Mouse (Mus musculus) forebrain, embryonic 11.5 days (tissue): Measurements from ENCODE around the gene Plb1. TPM values are rescaled to one million over a fixed set of nuclear protein-coding genes. Genes with fewer than 3 reads are reported as not detected.

Source experiments
- ATAC-seq: fragments of 200-750 bp; cut with Nextera tagmentation; replicated peaks from 2 replicates; pipeline ENCODE4 v1.8.0; 2017; ENCODE audit warnings: moderate TSS enrichment; ENCODE audit not compliant: low FRiP score
- DNase-seq: peaks from one replicate; pipeline ENCODE4 v3.0.0-alpha.2; 2017; ENCODE audit warnings: low spot score
- H3K27ac ChIP-seq: fragments of 300-500 bp; sonication (generic); 2 replicates; pipeline ENCODE4 v1.5.1; 2014; ENCODE audit warnings: low read depth, low read length
- H3K27me3 ChIP-seq: fragments of 300-500 bp; sonication (generic); 2 replicates; pipeline ENCODE4 v1.6.1; 2014; ENCODE audit warnings: mild to moderate bottlenecking, low read length, mixed read lengths; ENCODE audit not compliant: control insufficient read depth, insufficient read depth
- H3K36me3 ChIP-seq: fragments of 300-500 bp; sonication (generic); 2 replicates; pipeline ENCODE4 v1.6.1; 2014; ENCODE audit warnings: mild to moderate bottlenecking, low read length, moderate library complexity, mixed read lengths; ENCODE audit not compliant: control insufficient read depth, insufficient read depth
- H3K4me1 ChIP-seq: fragments of 300-500 bp; sonication (generic); replicated peaks from 2 replicates; pipeline ENCODE4 v1.6.1; 2014; ENCODE audit warnings: low read length, mixed read lengths; ENCODE audit not compliant: control insufficient read depth, insufficient read depth
- H3K4me2 ChIP-seq: fragments of 300-500 bp; sonication (generic); 2 replicates; pipeline ENCODE4 v1.6.1; 2014; ENCODE audit warnings: low read depth, mild to moderate bottlenecking, low read length, moderate library complexity, mixed read lengths; ENCODE audit not compliant: severe bottlenecking
- H3K4me3 ChIP-seq: fragments of 300-500 bp; sonication (generic); 2 replicates; pipeline ENCODE4 v1.5.1; 2014; ENCODE audit warnings: low read depth, low read length
- H3K9ac ChIP-seq: fragments of 300-500 bp; sonication (generic); 2 replicates; pipeline ENCODE4 v1.6.1; 2014; ENCODE audit warnings: low read length
- H3K9me3 ChIP-seq: fragments of 300-500 bp; sonication (generic); 2 replicates; pipeline ENCODE4 v1.6.1; 2016; ENCODE audit warnings: low read length, mixed read lengths; ENCODE audit not compliant: control insufficient read depth
- WGBS: fragments of 180-500 bp; shearing (Covaris S2); extraction: QIAGEN DNeasy Blood & Tissue Kit; methylation state at CpG from one replicate; pipeline ENCODE4 v1.1.7; 2014; 5-methylcytosine and 5-hydroxymethylcytosine counted together
- polyA plus RNA-seq: library from polyadenylated mRNA; unstranded; fragments of >200 nt; fragmentation: Nextera tagmentation; extraction: Ambion mirVana; gene quantifications from 2 replicates; pipeline ENCODE4 v1.2.1, GENCODE M21; 2014

Gene Plb1
- polyA plus RNA-seq, 1 experiment from 2014 or later = 0.24 TPM

DNA sequence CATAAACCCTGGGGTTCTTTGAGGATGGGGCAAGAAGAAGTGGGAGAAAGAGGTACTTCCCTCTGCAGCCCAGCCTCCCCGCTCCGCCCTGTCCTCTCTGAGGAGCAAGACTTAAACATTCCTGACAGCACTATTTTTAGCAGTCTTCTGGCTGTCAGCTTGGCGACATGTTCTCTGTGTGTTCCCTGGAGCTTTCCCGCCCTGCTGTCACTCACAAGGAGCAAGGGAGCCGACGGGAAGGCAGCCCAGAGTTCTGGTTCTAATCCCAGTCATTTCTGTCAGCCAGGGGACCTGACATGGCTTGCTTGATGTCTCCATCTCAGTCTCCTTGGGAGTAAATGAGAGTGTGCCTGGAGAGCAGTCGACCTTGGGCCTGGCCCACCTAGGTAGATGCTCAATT lies 40.0 kb downstream of the Plb1 start:
- no peaks in the 10 kb centered on the region for H3K9me3 ChIP-seq
- no peaks in the 10 kb centered on the region for H3K27me3 ChIP-seq
- no peaks in the 10 kb centered on the region for H3K4me1 ChIP-seq
- no peak for ATAC-seq
- WGBS = 59% methylated on average over 7 of the region's 7 CpGs
- H3K9ac ChIP-seq = no peak overlapping the region
- no peak overlapping the region for H3K27ac ChIP-seq
- no peaks in the 10 kb centered on the region for H3K36me3 ChIP-seq
- H3K4me3 ChIP-seq = no peak overlapping the region
- no peak for DNase-seq
- no peak overlapping the region for H3K4me2 ChIP-seq

DNA sequence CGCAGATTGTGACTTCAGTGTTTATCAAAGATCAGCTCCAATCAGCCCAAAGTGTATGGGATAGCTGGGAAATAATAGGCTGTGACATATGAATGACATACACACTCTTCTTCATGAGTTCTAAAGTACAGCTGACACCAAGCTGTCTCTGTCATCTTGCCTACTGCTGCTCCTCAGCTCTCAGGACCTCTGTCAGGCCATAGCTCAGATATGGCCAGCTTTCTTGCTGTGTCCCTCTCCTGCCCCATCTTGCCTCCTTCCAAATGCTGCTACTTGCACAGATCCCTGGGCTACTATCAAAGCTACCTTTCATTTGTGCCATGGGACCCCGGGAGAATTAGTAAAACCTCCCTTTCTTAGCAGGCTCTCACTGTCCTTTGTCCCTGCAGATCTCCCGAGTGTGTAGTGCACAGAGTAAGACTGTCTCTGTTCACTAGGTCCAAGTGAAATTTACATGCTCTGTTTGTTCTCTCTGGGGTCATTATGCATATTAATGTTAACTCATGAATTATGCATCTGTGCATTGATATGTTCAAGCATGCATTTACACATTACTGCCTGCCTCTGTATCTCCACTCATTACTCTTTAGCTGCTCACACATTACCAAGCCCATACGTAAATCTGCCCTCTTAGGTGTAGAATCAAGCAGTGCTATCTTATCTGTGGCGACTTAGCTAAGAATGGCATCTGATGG lies 45.6 kb downstream of the Plb1 start:
- Histone ChIP-seq H3K4me3 (no peak overlapping the region), H3K4me2 (no peak overlapping the region), H3K27ac (peak overlapping the region; percentile 42; the same call in 1 of the 2 replicates), H3K9me3 (no peaks in the 10 kb centered on the region), H3K27me3 (no peaks in the 10 kb centered on the region), H3K36me3 (no peaks in the 10 kb centered on the region), H3K9ac (no peak overlapping the region; the same call in 1 of the 2 replicates), H3K4me1 (no peaks in the 10 kb centered on the region)
- peak; percentile 77 for ATAC-seq
- no peak for DNase-seq
- WGBS = 61% methylated on average over 5 of the region's 5 CpGs

DNA sequence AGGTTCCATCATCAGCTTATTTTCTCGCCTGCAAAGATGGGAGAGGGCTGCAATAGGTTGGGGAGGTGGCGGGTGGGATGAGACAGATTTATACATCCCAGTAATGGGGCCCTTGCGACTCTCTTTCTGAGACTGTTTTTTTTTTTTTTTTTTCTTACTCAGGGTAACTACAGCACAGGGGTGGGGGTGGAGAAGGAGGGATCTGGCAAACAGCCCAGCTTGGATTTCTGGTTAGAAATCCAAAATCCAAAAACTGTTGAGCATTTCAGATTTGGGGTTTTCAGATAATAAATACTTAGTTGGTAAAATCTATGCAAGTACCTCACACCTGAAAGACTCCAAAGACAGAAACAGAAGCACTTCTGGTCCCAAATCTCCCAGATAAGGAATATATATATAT lies 47.6 kb downstream of the Plb1 start:
- Histone ChIP-seq H3K4me2 (no peak overlapping the region), H3K27ac (no peak overlapping the region), H3K4me1 (no peaks in the 10 kb centered on the region), H3K36me3 (no peaks in the 10 kb centered on the region), H3K9me3 (no peaks in the 10 kb centered on the region), H3K9ac (no peak overlapping the region), H3K4me3 (no peak overlapping the region), H3K27me3 (no peaks in the 10 kb centered on the region)
- WGBS = 78% methylated on average over 3 of the region's 3 CpGs
- ATAC-seq (no peak), DNase-seq (no peak)

DNA sequence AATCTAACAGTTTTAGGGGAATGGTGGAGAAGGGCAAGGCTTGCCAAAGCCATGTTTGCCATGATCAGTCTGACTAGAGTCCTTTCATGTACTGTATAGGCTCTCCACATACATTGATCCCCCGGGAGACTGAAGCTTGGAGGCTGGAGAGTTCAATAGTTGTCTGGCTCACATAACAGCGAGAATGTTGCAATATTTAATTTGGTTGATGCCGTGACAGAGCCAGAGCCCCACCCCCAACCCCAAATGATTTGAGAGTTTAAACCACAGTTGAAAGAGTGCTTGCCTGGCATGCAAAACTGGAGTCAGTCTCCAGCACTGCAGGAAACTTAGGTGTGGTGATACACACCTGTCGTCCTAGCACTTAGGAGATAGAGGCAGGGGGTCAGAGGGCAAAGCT lies 49.8 kb downstream of the Plb1 start:
- no peak overlapping the region for H3K9ac ChIP-seq
- no peak for ATAC-seq
- H3K9me3 ChIP-seq = no peaks in the 10 kb centered on the region
- H3K4me3 ChIP-seq = no peak overlapping the region
- no peaks in the 10 kb centered on the region for H3K27me3 ChIP-seq
- 68% methylated on average over 4 of the region's 4 CpGs for WGBS
- no peak overlapping the region for H3K27ac ChIP-seq
- H3K36me3 ChIP-seq = no peaks in the 10 kb centered on the region
- H3K4me2 ChIP-seq = no peak overlapping the region
- DNase-seq = no peak
- no peaks in the 10 kb centered on the region for H3K4me1 ChIP-seq

DNA sequence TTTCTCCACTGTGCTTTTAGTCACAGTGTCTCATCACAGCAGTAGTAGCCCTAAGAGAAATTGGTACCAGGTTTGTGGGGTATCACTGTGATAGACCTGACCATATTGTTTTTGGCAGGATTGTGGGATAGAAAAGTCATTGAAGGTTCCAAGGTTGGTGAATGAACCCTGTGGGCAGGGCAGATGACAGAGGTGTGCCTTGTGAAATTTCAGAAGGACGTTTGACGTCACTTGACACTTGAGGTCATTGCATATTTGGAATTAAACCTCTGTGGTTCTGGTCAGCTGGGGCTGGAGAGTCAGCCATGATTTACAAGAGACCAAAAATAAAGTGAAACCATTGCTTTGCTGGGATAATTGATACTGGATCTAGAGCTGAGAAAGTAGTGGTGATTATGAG lies 50.9 kb downstream of the Plb1 start:
- no peak for ATAC-seq
- H3K36me3 ChIP-seq = no peaks in the 10 kb centered on the region
- WGBS = 85% methylated on average over 2 of the region's 2 CpGs

DNA sequence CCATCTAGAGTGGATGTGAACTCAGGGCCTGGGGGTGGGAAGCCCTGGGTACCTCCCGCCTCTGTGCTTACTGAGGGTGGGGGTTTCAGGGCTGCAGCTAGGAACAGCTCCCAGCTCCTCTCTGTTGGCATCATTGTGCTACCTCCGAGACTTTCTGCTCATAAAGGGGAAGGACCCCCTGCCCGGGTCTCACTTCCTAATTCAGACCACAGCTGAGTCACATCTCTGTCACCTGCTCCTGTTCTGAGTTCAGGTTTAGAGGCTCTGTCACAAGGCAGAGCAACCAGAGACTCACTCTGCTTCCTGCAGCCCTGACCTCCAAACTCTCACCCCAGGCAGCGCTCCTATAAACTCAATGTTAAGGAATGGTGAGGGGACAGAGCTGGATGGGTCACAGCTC lies 53.8 kb downstream of the Plb1 start:
- DNase-seq (no peak), ATAC-seq (no peak)
- H3K9me3 ChIP-seq = no peaks in the 10 kb centered on the region
- H3K4me2 ChIP-seq = no peak overlapping the region
- no peak overlapping the region for H3K9ac ChIP-seq
- 72% methylated on average over 4 of the region's 4 CpGs for WGBS
- no peaks in the 10 kb centered on the region for H3K36me3 ChIP-seq
- H3K4me3 ChIP-seq = no peak overlapping the region
- no peaks in the 10 kb centered on the region for H3K27me3 ChIP-seq
- H3K4me1 ChIP-seq = no peaks in the 10 kb centered on the region; the same call in 1 of the 2 replicates
- no peak overlapping the region for H3K27ac ChIP-seq

More for the DNA sequence above, 50.9 kb downstream of the Plb1 start:
- Histone ChIP-seq H3K9me3 (no peaks in the 10 kb centered on the region), H3K9ac (no peak overlapping the region), H3K27ac (no peak overlapping the region), H3K4me1 (no peaks in the 10 kb centered on the region; the same call in 1 of the 2 replicates), H3K27me3 (no peaks in the 10 kb centered on the region), H3K4me2 (no peak overlapping the region), H3K4me3 (no peak overlapping the region)
- DNase-seq = no peak

- Histone ChIP-seq H3K9ac (no peak overlapping the region), H3K4me2 (no peak overlapping the region), H3K27me3 (no peaks in the 10 kb centered on the region), H3K27ac (no peak overlapping the region), H3K9me3 (no peaks in the 10 kb centered on the region), H3K4me1 (no peaks in the 10 kb centered on the region; the same call in 1 of the 2 replicates), H3K4me3 (no peak overlapping the region), H3K36me3 (no peaks in the 10 kb centered on the region)
- ATAC-seq = no peak
- DNase-seq = no peak
Measured at GRCm38 (mm10) chr5:32288021-32288420, 55.5 kb downstream of the Plb1 start.

GRCm38 (mm10) chr5:32291316-32291715 lies 58.8 kb downstream of the Plb1 start:
- no peaks in the 10 kb centered on the region for H3K9me3 ChIP-seq
- H3K9ac ChIP-seq = no peak overlapping the region
- no peak overlapping the region for H3K4me2 ChIP-seq
- no peak overlapping the region for H3K27ac ChIP-seq
- no peak for DNase-seq
- H3K27me3 ChIP-seq = no peaks in the 10 kb centered on the region
- no peak overlapping the region for H3K4me3 ChIP-seq
- WGBS = 82% methylated on average over 2 of the region's 2 CpGs
- no peaks in the 10 kb centered on the region for H3K36me3 ChIP-seq
- no peaks in the 10 kb centered on the region; the same call in 1 of the 2 replicates for H3K4me1 ChIP-seq
- no peak for ATAC-seq
